Mouse (Mus musculus): ENCODE measurements around the gene Slc35f6.
"Not testable (repeated sequence)": the region's sequence is repeated elsewhere in the genome, so short reads cannot be mapped to it uniquely, and the experiment has no call there.

Slc35f6 gene

DNA sequence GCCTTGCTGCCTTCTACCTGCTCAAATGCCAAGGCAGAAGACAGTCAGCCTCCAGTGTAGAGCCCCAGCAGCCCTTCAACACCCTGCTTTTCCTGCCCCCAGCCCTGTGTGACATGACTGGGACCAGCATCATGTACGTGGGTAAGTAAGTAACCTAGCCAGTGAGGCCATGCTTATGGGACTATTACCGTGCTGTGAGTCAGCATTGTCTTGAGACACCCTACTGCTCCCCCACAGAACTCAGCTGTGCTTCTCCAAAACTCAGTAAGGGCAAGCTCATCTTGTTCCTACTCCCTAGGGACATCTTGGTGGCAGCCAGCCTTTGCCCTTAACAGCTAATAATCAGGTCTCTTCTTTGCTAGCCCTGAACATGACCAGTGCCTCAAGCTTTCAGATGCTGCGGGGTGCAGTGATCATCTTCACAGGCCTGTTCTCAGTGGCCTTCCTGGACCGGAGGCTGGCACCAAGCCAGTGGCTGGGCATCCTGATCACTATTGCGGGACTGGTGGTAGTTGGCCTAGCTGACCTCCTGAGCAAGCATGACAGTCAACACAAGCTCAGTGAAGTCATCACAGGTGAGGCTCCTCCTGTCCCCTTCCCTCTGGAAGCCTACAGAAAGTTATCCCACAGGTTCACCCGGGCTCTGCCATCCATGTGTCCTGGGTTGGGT is 7.9 kb downstream of the Slc35f6 start:
- DNase-seq (ENCODE audit: low spot score in 2 of 2) = no peak

DNA sequence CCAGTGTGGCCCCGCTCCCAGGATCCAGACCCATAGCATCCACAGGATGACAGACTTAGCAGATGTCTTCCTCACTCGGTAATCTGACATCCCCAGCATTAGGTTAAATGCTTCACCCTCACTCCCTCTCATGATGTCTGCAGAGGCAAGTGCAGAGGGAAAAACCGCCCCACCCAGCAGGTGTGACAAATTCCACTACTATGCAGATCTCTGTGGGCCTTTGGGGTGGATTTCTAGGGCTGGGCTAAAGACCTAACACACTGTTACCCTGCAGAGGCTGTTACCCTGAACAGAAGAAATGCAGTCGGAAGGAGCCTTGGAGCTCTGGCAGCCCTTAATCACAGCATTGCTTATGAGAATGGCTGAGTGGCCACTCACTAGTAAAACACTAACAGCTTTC is 11.3 kb downstream of the Slc35f6 start:
- no peak for DNase-seq (ENCODE audit: low spot score in 2 of 2)

DNA sequence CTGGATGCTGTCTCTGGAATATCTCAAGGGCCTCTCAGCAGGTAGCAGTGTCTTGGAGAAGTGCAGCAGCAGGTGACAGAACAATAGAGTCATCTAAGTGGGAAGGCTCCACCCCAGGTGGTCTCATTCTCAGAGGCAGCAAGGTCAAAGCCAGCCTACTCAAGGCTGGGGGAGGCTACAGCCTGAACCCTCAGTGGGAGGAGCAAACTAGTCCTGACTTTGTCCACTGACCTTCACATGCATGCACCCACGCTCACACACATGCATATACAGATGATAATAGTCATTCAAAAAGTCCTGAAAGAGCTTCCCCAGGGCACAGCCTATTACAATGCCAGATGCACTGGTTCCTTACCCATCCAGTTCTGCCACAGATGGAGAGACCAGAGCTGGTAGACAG is 12.5 kb downstream of the Slc35f6 start:
- DNase-seq (ENCODE audit: low spot score in 2 of 2) = no peak

DNA sequence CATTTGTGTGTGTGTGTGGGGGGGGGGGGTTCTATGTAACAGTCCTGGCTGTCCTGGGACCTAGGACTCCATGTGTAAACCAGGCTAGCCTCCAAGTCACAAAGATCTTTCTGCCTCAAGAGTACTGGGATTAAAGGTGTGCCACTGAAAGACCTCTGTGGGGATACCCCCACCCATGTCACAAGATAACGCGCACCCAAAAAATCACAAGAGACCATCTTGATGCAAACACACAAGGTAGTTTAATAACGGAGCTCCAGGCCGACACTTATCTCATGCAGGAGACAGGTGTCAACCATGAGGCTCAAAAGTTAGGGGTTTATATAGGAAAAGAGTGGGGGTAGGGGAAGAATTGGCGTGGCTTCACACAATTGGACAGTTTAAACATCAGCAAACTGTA is 13.1 kb downstream of the Slc35f6 start:
- DNase-seq (ENCODE audit: low spot score in 2 of 2) = no peak

DNA sequence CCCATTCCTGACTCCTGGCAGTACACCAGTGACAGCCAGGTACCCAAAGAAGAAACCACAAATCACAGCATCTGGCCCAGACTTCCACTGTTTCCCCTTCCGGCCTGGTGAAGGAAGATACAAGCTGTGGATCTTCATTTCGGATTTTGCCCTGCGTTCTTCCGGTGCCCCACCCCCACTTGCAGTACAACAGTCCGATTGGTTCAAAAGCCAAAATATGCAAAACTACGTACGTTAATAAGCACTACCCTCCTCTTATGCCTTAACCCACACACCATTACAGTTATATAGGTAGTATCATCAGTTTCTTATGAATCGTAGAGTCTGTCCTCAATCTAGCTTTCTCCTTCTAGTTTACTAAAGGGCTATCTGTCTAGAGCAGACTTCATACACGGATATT is 17.6 kb downstream of the Slc35f6 start:
- DNase-seq (ENCODE audit: low spot score in 2 of 2) = no peak

DNA sequence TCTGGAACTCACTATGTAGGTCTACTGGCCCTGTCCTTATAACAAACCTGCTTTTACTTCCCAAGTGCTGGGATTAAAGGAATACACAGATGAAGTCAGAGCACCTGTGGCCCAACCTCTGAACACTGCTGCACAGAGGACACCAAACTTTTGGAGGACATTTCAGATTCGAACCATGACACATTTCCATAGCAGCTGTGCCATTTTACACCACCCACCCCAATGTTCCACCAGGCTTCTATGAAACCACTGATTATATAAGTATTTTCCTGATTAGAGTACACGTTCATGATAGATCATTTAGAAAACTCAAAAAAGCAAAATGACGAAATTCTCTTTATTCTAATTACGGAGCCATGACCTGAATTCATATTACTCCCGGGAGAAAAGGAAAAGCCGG is 18.2 kb downstream of the Slc35f6 start:
- DNase-seq (ENCODE audit: low spot score in 2 of 2) = no peak

DNA sequence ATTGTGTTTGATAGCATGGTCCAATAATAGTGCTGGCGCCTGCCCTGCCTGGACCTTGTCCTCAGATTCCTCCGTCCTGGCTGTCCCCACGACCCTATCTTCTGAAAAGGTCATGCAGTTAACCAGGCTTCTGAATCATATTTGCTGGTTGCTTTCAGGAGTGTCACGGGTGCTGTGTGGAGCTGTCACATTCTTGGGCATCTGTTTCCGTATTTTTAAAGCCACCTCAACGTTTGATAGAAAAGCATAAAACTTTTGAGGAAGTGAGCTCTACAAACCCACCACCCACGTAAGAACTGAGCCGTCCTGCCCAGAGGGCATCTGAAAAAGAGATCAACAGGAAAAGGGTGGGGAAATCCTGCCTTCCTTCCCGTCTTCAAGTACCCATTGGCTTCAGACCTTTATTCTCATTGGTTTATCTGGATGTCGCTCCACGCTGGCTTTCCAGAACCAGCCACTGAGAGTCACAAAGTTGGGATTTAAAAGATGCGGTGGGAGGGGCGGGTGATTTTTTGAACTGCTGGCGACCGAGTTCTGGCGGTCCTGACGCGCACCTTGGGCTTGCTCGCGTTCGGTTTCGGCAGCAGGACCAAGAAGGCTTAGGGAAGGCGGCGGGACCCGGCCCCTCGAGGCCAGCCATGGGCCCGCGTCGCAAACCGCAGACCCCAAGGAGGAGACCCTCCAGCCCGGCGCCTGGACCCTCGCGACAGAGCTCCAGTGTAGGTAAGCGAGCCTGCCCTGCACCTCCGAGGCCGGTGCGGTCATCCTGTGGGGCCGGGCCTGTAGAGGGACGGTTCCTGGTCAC is 18.9 kb downstream of the Slc35f6 start, which contains the start of gene Cenpa:
Gene Cenpa, plus strand, starts transcription at position 387 of the 805 bp plus-strand sequence.
- DNase-seq (ENCODE audit: low spot score in 2 of 2) = peak; percentile 73 to 79

DNA sequence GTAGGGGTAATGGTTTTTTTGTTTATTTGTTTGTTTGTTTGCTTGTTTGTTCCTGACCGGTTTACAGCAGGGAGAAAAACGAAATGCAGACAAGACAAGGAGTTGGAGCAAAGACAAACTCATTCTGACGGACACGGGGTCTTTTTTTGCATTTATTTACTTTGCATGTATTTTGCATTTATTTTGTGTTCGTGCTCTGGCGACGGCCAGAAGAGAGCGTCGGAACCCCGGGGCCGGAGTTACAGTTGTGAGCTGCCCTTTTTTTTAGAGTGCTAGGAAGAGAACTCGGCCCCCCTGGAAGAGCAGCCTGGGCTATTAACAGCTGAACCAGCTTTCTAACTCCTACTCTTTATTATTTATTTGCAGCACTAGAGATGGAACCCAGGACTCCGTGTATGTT is 19.5 kb downstream of the Slc35f6 start:
- no peak for DNase-seq (ENCODE audit: low spot score in 2 of 2)

DNA sequence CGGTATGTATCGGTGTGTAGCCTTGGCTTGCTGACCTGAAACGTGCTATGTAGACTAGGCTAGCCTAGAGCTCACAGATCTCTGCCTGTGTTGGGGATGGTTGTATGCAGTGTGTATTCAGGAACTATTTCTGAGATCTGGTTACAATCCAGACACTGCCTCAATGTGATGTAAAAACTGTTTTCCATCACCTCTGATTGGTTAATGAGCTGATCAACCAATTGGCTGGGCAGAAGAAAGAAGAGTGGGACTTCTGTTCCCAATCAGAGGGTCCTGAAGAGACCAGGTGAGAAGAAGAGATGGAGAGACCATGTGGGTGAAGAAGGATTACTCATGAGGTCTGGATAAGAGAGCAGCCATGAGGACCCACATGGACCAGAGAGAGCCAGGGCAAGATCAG is 20.0 kb downstream of the Slc35f6 start:
- DNase-seq (ENCODE audit: low spot score in 2 of 2) = no peak

DNA sequence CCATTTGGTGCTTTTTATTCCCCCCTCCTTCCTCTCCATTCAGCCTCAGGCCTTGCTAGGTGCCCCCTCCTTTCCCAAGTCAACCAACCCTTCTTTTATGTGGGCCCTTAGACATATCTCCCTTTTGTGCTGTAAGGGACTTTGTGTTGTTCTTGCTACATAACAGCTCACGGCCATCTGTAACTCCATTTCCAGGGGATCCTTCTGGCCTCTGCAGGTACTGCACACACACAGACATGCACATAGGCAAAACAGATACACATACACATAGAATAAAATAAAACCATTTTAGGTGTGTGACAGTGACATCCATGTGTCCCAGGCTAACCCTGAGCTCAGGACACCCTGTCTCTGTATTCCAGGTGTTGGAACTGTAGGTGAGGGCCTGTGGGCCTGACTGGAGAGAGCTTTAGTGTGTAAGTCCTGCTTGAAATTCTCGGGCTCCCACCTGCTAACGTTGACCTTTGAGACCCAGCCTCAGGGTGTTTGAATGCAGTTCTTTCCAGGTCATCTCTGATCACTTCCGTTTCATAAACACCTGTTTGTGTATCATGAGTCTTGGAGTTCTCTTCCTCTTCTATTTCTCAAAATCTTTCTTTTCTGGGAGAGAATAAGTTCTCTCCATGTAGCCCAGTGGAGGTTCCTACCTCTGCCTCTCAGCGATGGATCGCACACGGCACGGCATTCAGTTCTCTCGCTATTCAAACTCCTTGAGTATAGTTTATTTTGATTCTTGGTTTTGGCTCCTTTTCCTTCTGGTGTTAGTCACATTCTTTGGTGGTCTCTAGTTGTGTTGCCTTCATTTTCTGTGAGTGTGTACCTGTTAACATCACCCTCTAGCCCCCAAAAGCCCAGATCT is 21.1 kb downstream of the Slc35f6 start:
- DNase-seq (ENCODE audit: low spot score in 2 of 2) = no peak

DNA sequence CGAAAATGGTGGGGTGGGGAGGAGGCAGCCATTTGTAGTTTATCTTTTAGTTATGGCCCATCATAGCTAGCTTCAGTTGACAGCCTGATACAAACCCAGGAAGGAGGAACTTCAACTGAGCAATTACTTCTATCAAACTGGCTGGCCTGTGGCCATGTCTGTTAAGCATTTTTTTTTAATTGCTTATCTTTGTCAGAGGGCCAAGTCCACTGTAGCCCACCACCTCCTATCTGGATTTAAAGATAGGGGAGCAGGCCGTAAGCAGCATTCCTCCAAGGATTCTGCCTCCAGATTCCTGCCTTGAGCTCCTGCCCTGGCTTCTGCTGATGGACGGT is 21.7 kb downstream of the Slc35f6 start:
- DNase-seq (ENCODE audit: low spot score in 2 of 2) = no peak

DNA sequence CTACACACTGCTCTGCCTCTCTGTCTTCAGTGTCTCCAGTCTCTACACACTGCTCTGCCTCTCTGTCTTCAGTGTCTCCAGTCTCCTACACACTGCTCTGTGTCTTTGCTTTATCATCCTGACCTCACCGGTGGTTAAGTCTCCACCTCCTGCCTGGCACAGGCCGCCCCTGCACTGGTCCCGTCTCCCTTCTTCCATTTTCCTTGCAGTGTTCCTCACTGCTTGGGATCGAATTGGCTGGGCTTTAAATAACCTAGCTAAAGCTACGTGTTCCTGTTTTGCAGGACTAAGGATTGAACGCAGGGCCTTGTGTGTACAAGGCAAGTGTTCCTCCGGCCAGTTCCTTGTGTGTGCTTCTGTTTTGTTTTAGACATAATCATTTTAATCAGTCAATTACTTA is 22.4 kb downstream of the Slc35f6 start:
- no peak for DNase-seq (ENCODE audit: low spot score in 2 of 2)

DNA sequence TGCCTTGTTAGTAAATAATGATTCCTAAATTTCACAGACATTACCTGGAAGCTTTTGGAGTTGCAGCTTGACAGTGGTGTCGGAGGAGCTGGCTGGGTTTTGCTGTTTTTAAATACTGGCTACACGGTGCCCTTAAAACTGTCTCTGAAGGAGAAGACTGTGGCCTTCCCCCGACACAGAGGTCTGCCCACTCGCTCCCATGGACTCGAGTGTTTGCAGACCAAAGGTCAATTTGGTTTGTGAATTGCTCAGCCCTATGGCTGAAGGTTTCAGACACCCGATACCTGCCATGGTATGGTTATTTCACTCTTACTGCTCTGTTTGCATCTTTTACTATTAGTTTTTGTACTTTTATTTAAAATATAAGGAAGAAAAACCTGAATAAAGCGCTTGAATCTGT is 26.3 kb downstream of the Slc35f6 start:
- no peak for DNase-seq (ENCODE audit: low spot score in 2 of 2)

DNA sequence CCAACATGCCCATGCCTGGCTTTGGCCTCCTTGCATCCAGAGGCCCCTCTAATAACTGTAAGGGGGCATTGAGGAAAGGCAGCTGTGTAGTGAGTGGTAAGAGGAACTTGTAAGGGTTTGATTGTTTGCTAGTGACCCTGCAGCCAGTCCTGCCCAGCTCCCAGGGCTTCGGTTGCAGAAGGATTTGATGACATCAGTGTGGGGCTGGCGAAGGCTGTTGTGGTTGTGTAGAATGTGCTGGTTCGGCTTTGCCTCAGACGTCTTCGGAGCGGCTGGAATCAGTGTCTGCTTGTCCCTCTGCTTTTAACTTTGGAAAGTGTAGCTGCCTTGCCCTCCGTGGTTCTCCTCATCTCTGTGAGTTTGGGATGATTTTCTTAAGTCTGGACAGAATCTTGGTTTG is 29.1 kb downstream of the Slc35f6 start:
- DNase-seq (ENCODE audit: low spot score in 2 of 2) = no peak

DNA sequence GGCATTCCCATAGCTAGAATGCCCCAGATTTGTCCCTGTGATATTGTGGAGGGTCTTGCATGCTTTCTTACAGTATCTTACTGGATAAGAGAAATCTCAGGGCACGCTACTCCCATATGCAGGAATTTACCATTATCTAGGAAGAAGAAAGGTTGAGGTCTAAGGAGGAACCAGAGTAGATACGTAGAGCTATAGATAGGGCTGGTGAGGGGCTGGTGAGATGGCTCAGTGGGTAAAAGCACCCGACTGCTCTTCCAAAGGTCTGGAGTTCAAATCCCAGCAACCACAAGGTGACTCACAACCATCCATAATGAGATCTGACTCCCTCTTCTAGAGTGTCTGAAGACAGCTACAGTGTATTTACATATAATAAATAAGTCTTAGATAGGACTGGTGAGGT is 30.3 kb downstream of the Slc35f6 start:
- not testable (repeated sequence) for DNase-seq (ENCODE audit: low spot score in 2 of 2)

DNA sequence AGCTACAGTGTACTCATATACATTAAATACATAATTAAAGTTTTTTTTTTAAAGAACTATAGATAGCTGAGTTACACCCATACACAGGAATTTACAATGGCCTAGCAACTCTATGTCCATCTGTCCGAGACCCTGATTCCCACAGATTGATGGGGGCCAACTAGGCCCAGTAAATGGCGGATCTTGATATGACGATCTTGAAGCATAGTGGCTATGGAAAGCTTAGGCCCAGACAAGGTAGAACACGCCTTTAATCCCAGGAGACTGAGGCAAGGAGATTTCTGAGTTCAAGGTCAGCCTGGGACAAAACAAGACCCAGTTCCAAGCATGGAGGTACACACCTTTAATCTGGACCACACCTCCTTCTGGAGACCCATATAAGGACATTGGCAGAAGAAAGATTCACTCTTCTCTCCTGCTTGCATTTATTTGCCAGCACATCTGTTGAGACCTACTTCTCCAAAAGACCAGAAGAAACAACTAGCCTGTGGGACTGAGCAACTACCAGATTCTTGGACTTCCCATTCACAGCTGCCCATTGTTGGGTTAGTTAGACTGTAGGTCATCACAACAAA is 31.1 kb downstream of the Slc35f6 start:
- DNase-seq (ENCODE audit: low spot score in 2 of 2) = no peak

DNA sequence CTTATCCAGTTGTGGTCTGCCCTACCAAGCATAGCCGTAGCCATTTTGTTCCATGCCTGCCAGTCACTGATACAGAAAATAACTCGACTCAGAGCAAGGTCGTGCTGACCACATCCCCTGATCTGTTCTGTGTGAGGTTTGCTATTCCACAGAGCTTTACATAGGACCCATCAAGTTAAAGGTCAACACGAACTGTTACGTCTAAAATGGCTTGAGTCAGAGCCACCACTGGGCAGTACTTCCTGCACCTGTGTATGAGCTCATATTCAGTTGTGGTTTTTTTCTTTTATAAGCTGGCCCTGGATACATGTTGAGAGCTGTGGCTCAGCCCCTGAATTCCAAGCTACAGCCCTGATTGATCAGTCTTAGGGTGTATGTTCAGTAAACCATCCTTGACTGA is 31.9 kb downstream of the Slc35f6 start:
- DNase-seq (ENCODE audit: low spot score in 2 of 2) = no peak

DNA sequence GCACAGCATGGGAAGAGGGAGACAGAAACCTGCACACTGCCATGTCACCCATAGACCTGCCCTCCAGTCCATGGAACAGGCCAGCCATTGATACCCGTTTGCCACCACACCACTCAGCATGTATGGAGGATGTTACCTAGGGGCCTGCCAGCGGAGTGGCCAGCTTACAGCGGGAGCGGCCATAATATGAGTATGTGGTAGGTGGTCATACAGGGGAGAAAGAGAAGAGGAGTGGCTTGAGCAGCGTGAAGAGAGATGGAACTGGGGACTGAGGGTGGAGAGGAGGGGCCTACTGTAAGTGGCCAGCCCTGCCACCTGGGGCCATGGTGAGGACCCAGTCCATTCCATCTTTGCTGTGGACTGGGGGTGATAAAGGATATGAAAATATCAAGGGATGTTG is 34.2 kb downstream of the Slc35f6 start:
- DNase-seq (ENCODE audit: low spot score in 2 of 2) = no peak

DNA sequence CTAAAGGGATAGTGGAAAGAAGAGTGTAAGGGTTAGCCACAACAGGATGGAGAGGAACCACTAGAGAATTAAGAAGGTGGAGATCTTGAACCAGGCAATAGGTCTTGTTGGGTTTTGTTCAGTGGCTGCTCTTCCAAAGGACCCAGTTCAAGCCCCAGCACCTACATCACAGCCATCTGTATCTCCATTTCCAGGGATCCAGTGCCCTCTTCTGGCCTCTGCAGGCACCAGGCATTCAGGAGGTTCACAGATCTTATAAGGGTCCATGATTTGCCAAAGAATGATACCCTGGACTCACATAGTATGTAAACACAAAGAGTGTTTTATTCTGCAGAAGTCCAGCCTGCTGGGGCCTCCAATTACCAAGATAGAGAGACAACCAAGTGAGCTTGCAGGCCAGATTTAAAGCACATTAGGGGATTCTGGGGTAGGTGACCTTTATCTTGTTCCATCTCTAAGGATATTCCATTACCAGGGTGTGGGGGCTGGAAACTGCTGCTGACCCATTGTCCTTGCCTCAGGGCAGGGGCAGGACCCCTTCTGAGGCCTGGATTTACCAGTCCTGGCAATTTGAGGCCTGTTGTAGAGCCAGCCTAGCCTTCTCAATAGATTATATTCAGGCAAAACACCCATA is 35.4 kb downstream of the Slc35f6 start:
- DNase-seq (ENCODE audit: low spot score in 2 of 2) = no peak

DNA sequence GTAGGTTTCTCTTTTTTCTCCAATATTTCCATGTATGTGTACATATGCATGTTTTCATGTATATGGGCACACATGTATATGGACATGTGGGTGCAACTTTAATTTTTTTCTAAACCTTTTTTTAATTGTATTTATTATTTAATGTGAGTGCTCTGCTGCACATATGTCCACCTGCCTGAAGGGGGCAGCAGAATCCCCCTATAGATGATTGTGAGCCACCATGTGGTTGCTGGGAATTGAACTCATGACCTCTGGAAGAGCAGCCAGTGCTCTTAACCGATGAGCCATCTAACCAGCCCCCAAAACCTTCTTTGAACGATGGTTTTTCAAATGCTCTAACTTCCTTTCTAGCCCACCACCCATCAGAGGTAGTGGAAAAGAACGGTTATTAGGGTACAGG is 36.3 kb downstream of the Slc35f6 start:
- no peak for DNase-seq (ENCODE audit: low spot score in 2 of 2)

DNA sequence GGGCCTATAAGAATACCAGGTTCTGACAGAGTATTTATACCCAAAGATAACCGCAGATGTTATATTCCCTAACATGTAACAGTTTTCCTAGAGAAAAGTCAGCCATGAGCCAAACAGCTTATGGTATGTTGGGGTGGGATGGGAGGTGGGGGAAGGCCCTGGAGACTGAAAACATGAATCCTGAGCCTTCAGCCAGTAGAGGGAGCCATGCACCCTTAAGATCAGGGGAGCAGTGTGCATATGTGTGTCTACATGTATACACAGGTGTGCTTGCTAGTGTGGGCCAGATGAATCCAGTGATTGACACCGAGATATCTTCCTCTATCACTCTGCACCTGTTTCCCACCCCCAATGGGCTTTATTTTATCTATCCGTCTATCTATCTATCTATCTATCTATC is 39.0 kb downstream of the Slc35f6 start:
- no peak for DNase-seq (ENCODE audit: low spot score in 2 of 2)

Data from spleen, postnatal 14 days (tissue).